Mouse (Mus musculus): ENCODE measurements around the gene 2900026A02Rik.

DNA sequence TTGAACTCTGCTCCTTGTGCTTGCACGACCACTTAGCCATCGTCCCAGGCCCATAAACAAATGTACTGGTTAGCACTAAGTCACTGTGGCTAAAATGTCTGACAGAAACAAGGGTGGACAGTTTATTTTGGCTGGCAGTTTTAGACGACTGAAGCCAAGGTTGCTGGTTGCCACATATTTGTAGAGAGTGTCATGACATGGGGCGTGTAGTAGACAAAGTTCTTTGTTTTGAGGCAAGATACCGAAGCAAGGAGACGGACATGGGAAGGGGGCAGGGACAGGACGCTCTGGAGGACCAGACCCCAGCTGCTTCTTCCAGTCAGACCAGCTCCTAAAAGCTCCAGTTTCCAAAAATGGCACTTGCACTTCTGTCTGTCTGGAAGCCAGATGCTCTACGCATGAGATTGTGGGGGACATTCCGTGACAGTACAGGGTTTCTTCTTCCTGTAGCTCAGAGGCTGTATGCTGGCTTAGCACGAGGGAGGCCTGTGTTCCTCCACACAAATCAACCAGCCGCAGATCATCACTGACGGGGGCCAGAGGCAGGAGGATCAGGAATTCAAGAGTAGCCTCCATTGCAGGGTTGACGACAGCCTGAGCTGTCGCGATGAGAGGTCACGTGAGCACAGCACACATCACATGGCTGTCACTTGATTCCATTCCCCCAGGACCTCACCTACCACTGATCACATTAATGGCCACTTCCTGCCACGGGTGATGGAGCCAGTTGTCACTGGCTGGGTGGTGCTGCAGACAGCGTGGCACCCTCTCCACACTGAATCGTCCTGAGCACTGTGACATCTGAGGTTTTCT lies 138.5 kb downstream of the 2900026A02Rik start:
- TF ChIP-seq CHD2 (IDR thresholded peaks at IDR 0.05; ENCODE audit: low read depth, low read length), result no peak
- no peak for TF ChIP-seq ZNF384 (IDR thresholded peaks at IDR 0.05; ENCODE audit: low read depth, low read length)

Data from ES-E14 (cell line).